Mouse (Mus musculus) hindlimb bud, embryonic 11.5 days (tissue): ENCODE results near the gene Rnf43.

Experiments
- DNase-seq: peaks from one replicate; pipeline ENCODE4 v3.0.0-alpha.2; 2012; ENCODE audit warnings: low read depth, low spot score; ENCODE audit errors: extremely low spot score

Gene Rnf43

GRCm38 (mm10) chr11:87662407-87662806, at the start of gene Rnf43:
Gene Rnf43 (plus strand): TSS chr11:87662722.
- peak; percentile 73 for DNase-seq

- no peak for DNase-seq
Measured at GRCm38 (mm10) chr11:87613972-87614371, 48.5 kb upstream of the Rnf43 start.

- no peak for DNase-seq
Measured at GRCm38 (mm10) chr11:87615551-87615950, 47.0 kb upstream of the Rnf43 start.

GRCm38 (mm10) chr11:87615952-87616351, 46.6 kb upstream of the Rnf43 start:
- no peak for DNase-seq

- DNase-seq: no peak
Measured at GRCm38 (mm10) chr11:87616790-87617474, 45.6 kb upstream of the Rnf43 start, which contains the start of gene Hsf5. Gene Hsf5 (plus strand): TSS chr11:87617164.

- DNase-seq: no peak
Measured at GRCm38 (mm10) chr11:87617606-87618005, 44.9 kb upstream of the Rnf43 start.

GRCm38 (mm10) chr11:87623160-87623559, 39.4 kb upstream of the Rnf43 start:
- DNase-seq: no peak

- DNase-seq: no peak
Measured at GRCm38 (mm10) chr11:87629859-87630258, 32.7 kb upstream of the Rnf43 start.

- DNase-seq: no peak
Measured at GRCm38 (mm10) chr11:87638793-87639192, 23.7 kb upstream of the Rnf43 start.

- no peak for DNase-seq
Measured at GRCm38 (mm10) chr11:87639206-87639605, 23.3 kb upstream of the Rnf43 start.

- DNase-seq: no peak
Measured at GRCm38 (mm10) chr11:87642865-87643264, 19.7 kb upstream of the Rnf43 start.

GRCm38 (mm10) chr11:87654693-87655092, 7.8 kb upstream of the Rnf43 start:
- no peak for DNase-seq

GRCm38 (mm10) chr11:87659216-87659615, 3.3 kb upstream of the Rnf43 start:
- DNase-seq: no peak

- no peak for DNase-seq
Measured at GRCm38 (mm10) chr11:87662822-87663221, 300 bp downstream of the Rnf43 start.

- DNase-seq: no peak
Measured at GRCm38 (mm10) chr11:87663948-87664347, 1.4 kb downstream of the Rnf43 start.

GRCm38 (mm10) chr11:87664521-87664920, 2.0 kb downstream of the Rnf43 start:
- no peak for DNase-seq

- DNase-seq: no peak
Measured at GRCm38 (mm10) chr11:87665224-87665623, 2.7 kb downstream of the Rnf43 start.

GRCm38 (mm10) chr11:87665658-87666057, 3.1 kb downstream of the Rnf43 start:
- DNase-seq: no peak

GRCm38 (mm10) chr11:87666256-87667035, 3.9 kb downstream of the Rnf43 start:
- no peak for DNase-seq

- DNase-seq: no peak
Measured at GRCm38 (mm10) chr11:87667107-87668090, 4.9 kb downstream of the Rnf43 start.

GRCm38 (mm10) chr11:87673282-87673681, 10.8 kb downstream of the Rnf43 start:
- no peak for DNase-seq
